Mouse (Mus musculus): ENCODE data around the gene Zdhhc18. TPM values are rescaled to one million over a fixed set of nuclear protein-coding genes. Genes with fewer than 3 reads are reported as not detected.

Zdhhc18 gene
- 4.1 and 6.4 TPM in 2 replicates for polyA plus RNA-seq (2016; fragmentation: Nextera tagmentation; extraction: Ambion mirVana)

DNA sequence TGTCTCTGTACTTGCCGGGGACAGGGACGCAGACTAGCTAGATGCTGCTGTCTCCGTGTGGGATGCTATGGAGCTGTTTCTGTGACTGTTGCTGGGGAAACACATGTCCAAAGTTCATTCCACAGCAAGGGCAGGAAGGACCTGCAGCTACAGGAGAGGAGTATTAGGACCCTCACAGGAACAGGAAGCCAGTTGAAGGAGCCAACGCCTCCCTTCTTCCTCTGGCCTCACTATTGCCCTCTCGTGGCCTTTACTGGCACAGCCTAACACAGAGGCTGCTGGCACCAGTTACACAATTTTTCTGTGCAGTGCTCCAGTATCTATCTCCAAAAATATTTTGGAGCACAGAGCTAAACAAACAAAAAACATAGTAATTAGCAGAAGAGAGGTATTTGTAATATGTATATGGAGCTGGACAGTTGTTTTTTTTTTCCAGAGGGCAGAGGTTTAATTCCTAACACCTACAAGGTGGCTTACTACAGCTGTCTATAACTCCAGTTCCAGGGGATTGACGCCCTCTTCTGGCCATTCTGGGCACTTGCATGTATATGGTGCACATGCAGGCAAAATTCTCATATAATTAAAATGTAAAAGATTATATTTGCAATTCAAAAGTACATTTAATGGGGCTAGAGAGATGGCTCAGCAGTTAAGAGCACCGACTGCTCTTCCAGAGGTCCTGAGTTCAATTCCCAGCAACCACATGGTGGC lies at the start of gene Zdhhc18:
Gene Zdhhc18 (minus strand): TSS at position 166 of the 711 bp plus-strand sequence.
- peak within 1 kb of the TSS; percentile 29 for H3K4me2 ChIP-seq (replicated peaks)
- H3K36me3 ChIP-seq, result no peaks in the 10 kb centered on the region
- H3K27ac ChIP-seq, result no peak within 1 kb of the TSS
- H3K27me3 ChIP-seq, result no peaks in the 10 kb centered on the region
- 42% methylated on average over 7 of the region's 7 CpGs for WGBS
- ATAC-seq (ENCODE audit: low FRiP score), result no peak
- H3K4me3 ChIP-seq, result peak within 1 kb of the TSS; percentile 6; the same call in 1 of the 2 replicates
- no peaks in the 10 kb centered on the region for H3K4me1 ChIP-seq
- no peak within 1 kb of the TSS for H3K9ac ChIP-seq
- H3K9me3 ChIP-seq (replicated peaks), result peaks cover 4% of the 10 kb centered on the region; the same call in 1 of the 2 replicates

DNA sequence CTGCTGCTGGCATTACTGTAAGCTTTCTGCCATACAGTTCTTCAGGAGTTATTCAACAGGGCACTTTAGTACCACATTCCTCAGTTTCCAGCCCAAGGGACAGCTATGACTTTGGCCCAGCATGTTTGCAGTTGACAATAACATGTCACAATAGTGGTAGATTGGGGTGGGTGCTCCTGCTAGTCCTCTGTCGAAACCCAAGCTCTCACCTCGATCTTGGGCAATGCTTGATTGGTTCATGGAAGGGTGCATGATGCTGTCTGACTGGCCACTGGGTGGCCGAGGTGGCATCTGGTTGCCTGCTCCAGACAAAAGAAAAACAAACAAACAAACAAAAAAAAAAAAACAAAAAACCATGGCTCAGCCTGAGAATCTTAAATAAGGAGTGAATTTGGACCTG lies 45.4 kb upstream of the Zdhhc18 start:
- H3K9me3 ChIP-seq (replicated peaks), result no peaks in the 10 kb centered on the region
- H3K4me2 ChIP-seq (replicated peaks), result no peak overlapping the region
- H3K4me3 ChIP-seq, result no peak overlapping the region
- no peak overlapping the region for H3K27ac ChIP-seq
- WGBS, result 85% methylated on average over 3 of the region's 3 CpGs
- ATAC-seq (ENCODE audit: low FRiP score), result no peak
- H3K36me3 ChIP-seq, result peaks cover 71% of the 10 kb centered on the region
- H3K9ac ChIP-seq, result no peak overlapping the region
- no peaks in the 10 kb centered on the region for H3K27me3 ChIP-seq
- peaks cover 3% of the 10 kb centered on the region; the same call in 1 of the 2 replicates for H3K4me1 ChIP-seq

DNA sequence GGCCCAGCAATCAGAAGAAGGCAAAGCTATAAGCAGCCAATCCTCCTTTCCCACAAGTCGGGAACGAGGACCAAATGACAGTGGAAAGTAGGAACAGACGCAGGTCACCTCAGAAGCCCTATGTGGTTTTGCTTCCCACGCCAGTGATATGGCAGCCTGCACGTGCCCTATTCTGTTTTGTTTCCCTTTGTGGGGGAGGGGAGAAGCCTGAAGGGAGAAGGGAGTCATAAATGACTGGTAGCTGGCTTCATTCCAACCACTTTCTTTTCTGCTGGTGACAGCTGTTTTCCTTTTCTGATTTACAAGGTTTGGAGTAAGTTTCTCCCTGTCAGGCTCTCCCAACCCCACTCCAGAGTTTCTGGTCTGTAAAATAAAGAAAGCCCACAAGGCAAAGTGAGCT lies 40.3 kb upstream of the Zdhhc18 start:
- Histone ChIP-seq H3K4me2 (replicated peaks) (no peak overlapping the region), H3K9ac (no peak overlapping the region), H3K4me3 (no peak overlapping the region), H3K36me3 (peaks cover 99% of the 10 kb centered on the region), H3K9me3 (replicated peaks) (no peaks in the 10 kb centered on the region), H3K27me3 (no peaks in the 10 kb centered on the region), H3K4me1 (peaks cover 8% of the 10 kb centered on the region), H3K27ac (peak overlapping the region; percentile 36; the same call in 1 of the 2 replicates)
- no peak for ATAC-seq (ENCODE audit: low FRiP score)
- WGBS, result 50% methylated on average over 5 of the region's 5 CpGs

DNA sequence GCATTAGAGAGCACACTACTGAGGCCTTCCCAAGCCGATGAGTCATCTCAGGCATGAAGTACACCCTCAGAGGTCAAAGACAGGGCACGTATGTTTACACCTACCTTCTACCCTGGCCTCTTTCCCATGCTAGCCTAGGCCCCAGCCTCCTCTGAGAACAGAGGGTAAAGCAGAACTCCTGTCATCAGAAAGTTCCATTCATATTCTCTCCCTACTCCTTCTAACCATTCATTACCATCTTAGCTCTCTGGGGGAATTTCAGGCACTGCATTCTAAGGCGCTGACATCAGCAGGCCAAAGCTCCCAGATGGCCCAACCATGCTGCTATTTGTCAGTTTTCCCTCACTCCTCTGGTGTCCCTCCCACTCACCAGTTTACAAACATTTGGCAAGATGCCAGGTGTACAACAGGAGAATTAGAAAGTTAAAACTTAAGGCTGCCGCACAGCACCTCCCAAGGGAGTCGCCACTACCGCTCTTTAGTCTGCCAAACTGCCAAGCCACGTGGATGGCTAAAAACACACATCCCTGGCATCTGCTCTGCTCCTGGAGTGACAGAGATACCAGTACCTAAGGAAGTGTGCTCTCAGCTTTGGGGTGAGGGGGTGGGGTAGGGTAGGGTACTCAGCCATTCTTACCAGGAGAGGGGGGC lies 38.6 kb upstream of the Zdhhc18 start:
- no peaks in the 10 kb centered on the region for H3K27me3 ChIP-seq
- H3K9me3 ChIP-seq (replicated peaks), result no peaks in the 10 kb centered on the region
- peaks cover 8% of the 10 kb centered on the region for H3K4me1 ChIP-seq
- no peak overlapping the region for H3K9ac ChIP-seq
- no peak for ATAC-seq (ENCODE audit: low FRiP score)
- H3K4me2 ChIP-seq (replicated peaks), result no peak overlapping the region
- H3K4me3 ChIP-seq, result no peak overlapping the region
- peaks cover 99% of the 10 kb centered on the region for H3K36me3 ChIP-seq
- H3K27ac ChIP-seq, result no peak overlapping the region
- WGBS, result 87% methylated on average over 7 of the region's 7 CpGs

DNA sequence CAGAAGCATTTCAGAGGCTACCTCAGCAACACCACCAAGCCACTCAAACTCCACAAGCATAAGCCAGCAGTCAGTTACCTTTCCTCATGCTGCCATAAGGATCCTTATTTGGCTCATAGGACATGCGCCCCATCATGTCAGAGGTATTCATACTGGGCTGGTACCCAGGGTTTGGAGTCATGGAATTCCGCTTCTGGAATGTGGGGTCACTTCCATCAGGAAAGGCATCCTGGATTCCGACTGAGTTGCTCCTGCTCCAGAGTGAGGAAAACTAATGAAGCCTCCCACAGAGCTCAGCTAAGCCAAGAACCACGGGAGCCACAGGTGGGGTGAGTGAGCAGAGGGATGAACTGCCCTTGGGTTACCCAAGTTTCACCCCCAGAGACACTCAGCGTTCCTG lies 37.2 kb upstream of the Zdhhc18 start:
- no peak for ATAC-seq (ENCODE audit: low FRiP score)
- H3K4me2 ChIP-seq (replicated peaks), result no peak overlapping the region
- H3K27me3 ChIP-seq, result no peaks in the 10 kb centered on the region
- H3K27ac ChIP-seq, result no peak overlapping the region
- H3K9me3 ChIP-seq (replicated peaks), result no peaks in the 10 kb centered on the region
- H3K36me3 ChIP-seq, result peaks cover 98% of the 10 kb centered on the region
- H3K4me1 ChIP-seq, result peaks cover 8% of the 10 kb centered on the region
- no peak overlapping the region for H3K4me3 ChIP-seq
- 83% methylated on average over 5 of the region's 5 CpGs for WGBS
- H3K9ac ChIP-seq, result no peak overlapping the region

DNA sequence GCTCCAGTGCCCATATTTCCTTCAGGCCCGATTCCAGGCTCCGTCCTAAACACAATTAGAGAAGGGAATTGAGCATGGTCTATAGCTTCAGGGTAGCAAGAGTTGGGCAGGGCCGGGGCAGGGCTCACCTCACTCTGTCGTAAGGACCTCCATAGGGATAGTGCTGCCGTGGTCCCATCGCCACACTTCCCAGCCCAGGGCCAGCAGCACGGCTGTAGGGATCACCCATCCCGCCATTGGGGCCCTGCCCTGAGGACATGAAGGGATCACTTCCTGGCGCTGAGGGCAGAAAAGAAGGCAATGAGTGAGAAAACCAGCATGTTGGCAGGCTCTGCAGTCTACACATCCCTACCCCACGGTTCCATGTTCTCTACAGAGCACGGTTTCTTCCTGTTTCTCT lies 36.6 kb upstream of the Zdhhc18 start:
- no peak overlapping the region for H3K9ac ChIP-seq
- WGBS, result 86% methylated on average over 11 of the region's 11 CpGs
- H3K27ac ChIP-seq, result no peak overlapping the region
- peaks cover 98% of the 10 kb centered on the region for H3K36me3 ChIP-seq
- no peak for ATAC-seq (ENCODE audit: low FRiP score)
- H3K4me3 ChIP-seq, result no peak overlapping the region
- H3K4me2 ChIP-seq (replicated peaks), result no peak overlapping the region
- no peaks in the 10 kb centered on the region for H3K9me3 ChIP-seq (replicated peaks)
- peaks cover 8% of the 10 kb centered on the region for H3K4me1 ChIP-seq
- no peaks in the 10 kb centered on the region for H3K27me3 ChIP-seq

DNA sequence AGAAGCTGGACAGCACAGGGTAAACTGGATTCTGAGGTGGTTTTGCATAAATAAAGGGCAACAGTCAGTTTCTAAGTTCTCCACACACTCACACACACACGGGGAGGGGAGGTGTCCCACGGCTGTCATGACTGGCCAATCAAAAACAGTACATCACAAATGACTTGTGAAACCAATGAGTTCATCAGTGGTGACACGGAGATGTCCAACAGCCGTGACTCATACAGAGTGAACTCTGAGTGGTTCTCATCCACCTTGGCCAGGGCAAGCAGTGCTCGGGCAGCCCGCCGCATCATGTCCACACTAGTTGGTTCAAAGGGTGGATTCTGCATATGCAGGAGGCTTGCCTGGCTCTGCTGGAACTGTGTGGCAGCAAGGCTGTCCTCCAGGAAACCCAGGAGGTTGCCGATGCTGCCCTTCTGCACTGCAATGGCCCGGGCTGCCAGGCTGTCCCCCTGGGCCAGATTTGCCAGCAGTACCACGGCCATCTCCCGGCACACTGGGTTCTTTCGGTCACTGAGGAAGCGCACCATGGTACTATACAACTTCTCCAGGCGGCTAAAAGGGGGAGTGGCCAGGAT lies 30.3 kb upstream of the Zdhhc18 start:
- Histone ChIP-seq H3K4me1 (peaks cover 19% of the 10 kb centered on the region), H3K4me2 (replicated peaks) (no peak overlapping the region), H3K9me3 (replicated peaks) (no peaks in the 10 kb centered on the region), H3K9ac (no peak overlapping the region), H3K27me3 (no peaks in the 10 kb centered on the region), H3K27ac (no peak overlapping the region), H3K36me3 (peaks cover 66% of the 10 kb centered on the region), H3K4me3 (no peak overlapping the region)
- 86% methylated on average over 14 of the region's 14 CpGs for WGBS
- no peak for ATAC-seq (ENCODE audit: low FRiP score)

DNA sequence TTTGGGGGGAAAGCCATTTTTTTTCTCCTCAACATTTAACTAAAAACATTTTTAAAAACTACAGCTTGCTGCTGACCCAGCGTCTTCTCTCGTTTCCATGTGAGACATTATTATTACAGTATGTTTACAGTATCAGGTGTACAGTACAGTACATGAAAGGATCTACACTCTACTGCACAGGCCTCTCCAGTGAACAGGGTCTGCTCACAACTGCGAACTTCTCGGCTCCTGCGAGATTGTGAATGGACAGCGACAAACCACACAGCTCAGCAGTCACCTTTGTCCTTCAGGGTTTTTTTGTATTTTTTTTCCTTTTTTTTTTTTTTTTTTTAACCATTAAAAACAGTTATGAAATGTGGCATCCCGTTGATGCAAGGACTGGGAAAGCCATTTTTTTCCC lies 29.7 kb upstream of the Zdhhc18 start:
- H3K9ac ChIP-seq, result no peak overlapping the region
- peaks cover 20% of the 10 kb centered on the region for H3K4me1 ChIP-seq
- H3K27ac ChIP-seq, result no peak overlapping the region
- no peak overlapping the region for H3K4me3 ChIP-seq
- H3K27me3 ChIP-seq, result no peaks in the 10 kb centered on the region
- WGBS, result 93% methylated on average over 7 of the region's 7 CpGs
- ATAC-seq (ENCODE audit: low FRiP score), result no peak
- H3K9me3 ChIP-seq (replicated peaks), result no peaks in the 10 kb centered on the region
- H3K4me2 ChIP-seq (replicated peaks), result no peak overlapping the region
- peaks cover 59% of the 10 kb centered on the region for H3K36me3 ChIP-seq

DNA sequence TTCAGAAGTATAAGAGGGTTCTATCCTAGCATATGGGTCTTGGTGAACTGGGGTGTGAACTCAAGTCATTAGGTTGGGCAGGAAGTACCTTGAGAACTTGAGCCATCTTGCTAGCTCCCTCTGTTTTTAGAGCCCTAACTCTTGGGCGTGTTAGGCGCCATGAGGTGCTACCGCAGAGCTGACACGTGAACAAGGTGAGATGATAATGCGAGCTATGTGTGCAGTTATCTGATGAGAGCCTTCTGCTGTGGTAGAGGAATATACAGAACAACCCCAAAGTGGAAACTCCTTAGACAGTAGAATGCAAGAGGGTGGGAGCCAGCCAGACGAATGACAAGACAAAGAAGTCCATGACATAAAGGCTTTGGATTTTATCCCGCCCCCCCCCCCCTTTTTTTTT lies 27.3 kb upstream of the Zdhhc18 start:
- no peak overlapping the region for H3K27ac ChIP-seq
- ATAC-seq (ENCODE audit: low FRiP score), result no peak

DNA sequence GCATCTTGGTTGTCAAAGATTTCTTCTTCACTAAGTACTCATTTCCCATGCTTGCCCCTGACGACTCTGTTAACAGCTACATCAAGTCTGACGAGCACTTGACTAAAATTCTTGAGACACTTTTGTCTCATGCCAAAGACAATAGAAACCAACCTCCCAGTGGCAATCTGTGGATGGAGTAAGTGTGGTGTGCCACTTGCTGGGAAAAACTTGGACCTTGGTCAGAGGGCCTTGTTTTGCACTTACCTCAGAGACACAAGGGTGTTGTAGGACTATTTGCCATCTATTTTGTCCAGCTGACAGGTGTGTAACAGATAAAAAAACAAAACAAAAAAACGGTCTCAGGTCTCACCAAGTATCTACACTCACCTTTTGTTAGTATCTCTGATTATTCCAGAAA lies 26.2 kb upstream of the Zdhhc18 start:
- Histone ChIP-seq H3K36me3 (peaks cover 26% of the 10 kb centered on the region), H3K9ac (no peak overlapping the region), H3K27ac (peak overlapping the region; percentile 78), H3K9me3 (replicated peaks) (no peaks in the 10 kb centered on the region), H3K27me3 (no peaks in the 10 kb centered on the region), H3K4me2 (replicated peaks) (peak overlapping the region; percentile 13; the same call in 1 of the 2 replicates), H3K4me1 (peaks cover 37% of the 10 kb centered on the region), H3K4me3 (no peak overlapping the region)
- WGBS, result 26% methylated on average over 3 of the region's 3 CpGs
- no peak for ATAC-seq (ENCODE audit: low FRiP score)

More for the DNA sequence above, 27.3 kb upstream of the Zdhhc18 start:
- Histone ChIP-seq H3K27me3 (no peaks in the 10 kb centered on the region), H3K9ac (no peak overlapping the region), H3K4me1 (peaks cover 32% of the 10 kb centered on the region), H3K9me3 (replicated peaks) (no peaks in the 10 kb centered on the region), H3K4me3 (no peak overlapping the region), H3K36me3 (peaks cover 37% of the 10 kb centered on the region), H3K4me2 (replicated peaks) (no peak overlapping the region)
- WGBS, result 74% methylated on average over 7 of the region's 7 CpGs

DNA sequence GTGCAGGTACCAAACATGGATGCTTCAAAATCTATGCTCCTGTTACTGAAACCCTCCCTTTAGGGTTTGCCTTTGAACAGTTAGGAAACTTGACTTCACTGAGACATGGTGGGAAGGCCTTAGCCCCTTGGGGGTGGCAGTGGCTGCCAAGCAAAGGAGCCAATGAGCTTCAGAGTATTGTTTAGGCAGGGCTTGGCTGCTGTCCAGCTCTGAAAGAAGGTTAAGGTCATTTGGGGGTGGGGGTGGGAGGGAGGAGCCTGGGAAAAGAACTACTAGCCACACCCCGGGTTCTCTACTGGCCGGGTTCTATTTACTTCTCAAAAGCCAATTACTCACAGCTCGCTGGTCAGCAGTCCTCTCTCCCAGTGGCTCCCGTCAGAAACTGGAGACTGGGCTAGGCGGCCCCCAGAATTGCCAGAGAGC lies 25.7 kb upstream of the Zdhhc18 start:
- H3K4me3 ChIP-seq, result no peak overlapping the region
- H3K27me3 ChIP-seq, result no peaks in the 10 kb centered on the region
- WGBS, result 3% methylated on average over 5 of the region's 5 CpGs
- peaks cover 42% of the 10 kb centered on the region for H3K4me1 ChIP-seq
- H3K9me3 ChIP-seq (replicated peaks), result no peaks in the 10 kb centered on the region
- H3K27ac ChIP-seq, result peak overlapping the region; percentile 78
- no peak overlapping the region for H3K9ac ChIP-seq
- 0 out of 2 replicates have a peak overlapping the region, but pooled peaks have one; percentile 13 for H3K4me2 ChIP-seq (replicated peaks)
- H3K36me3 ChIP-seq, result peaks cover 20% of the 10 kb centered on the region
- peak; percentile 53 for ATAC-seq (ENCODE audit: low FRiP score)

DNA sequence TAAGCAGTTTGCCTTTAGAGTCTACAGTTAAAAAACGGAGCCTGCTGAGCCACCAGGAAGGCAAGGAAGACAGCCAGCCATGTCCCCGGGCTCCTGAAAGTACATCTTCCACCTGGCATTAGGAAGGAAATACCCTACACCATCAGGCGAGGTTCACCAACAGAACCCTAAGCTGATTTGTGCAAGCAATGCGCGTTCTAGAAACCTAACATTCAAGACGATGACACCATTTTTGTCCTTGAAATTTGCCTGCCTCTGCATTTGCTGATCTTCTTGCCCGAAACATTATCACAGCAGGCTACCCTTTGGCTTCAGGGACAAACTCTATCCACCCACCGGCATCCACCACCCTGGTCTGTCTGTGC lies 24.4 kb upstream of the Zdhhc18 start:
- Histone ChIP-seq H3K36me3 (peaks cover 8% of the 10 kb centered on the region), H3K4me3 (no peak overlapping the region), H3K9ac (no peak overlapping the region), H3K4me2 (replicated peaks) (peak overlapping the region; percentile 22; the same call in 1 of the 2 replicates), H3K27ac (0 out of 2 replicates have a peak overlapping the region, but pooled peaks have one; percentile 23), H3K4me1 (peaks cover 51% of the 10 kb centered on the region), H3K27me3 (no peaks in the 10 kb centered on the region), H3K9me3 (replicated peaks) (no peaks in the 10 kb centered on the region)
- 72% methylated on average over 8 of the region's 8 CpGs for WGBS
- no peak for ATAC-seq (ENCODE audit: low FRiP score)

Data from hindbrain, embryonic 12.5 days (tissue).